Mouse (Mus musculus): ENCODE measurements around the gene Zrsr1. TPM values are rescaled to one million over a fixed set of nuclear protein-coding genes. Genes with fewer than 3 reads are reported as not detected.

Gene Zrsr1
- polyA plus RNA-seq, 1 experiment from 2014 or later: 6.1 TPM

DNA sequence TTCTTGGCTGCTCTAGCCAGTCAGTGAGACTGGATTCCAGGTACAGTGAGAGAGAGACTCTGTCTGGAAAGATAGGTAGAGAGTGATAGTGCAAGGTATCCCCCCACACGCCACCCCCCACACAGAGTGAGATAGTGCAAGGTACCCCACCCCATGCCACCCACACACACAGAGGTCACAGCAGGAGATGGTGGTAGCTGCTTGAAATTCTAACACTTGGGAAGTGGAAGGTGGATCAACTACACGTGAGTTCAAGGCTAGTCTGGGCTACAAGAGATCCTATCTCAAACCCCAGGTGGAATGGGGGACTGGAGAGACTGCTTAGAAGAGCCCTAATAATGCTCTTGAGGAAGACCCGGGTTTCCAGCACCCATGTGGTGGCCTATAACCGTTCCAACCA, 9.2 kb downstream of the Zrsr1 start:
- 50% methylated on average over 4 of the region's 4 CpGs for WGBS
- peaks cover 2% of the 10 kb centered on the region; the same call in 1 of the 2 replicates for H3K36me3 ChIP-seq (ENCODE audit: control insufficient read depth, insufficient read depth, low read length)
- H3K4me3 ChIP-seq (ENCODE audit: low read depth, low read length): peak overlapping the region; percentile 58
- H3K4me2 ChIP-seq (ENCODE audit: low read length): peak overlapping the region; percentile 68
- no peaks in the 10 kb centered on the region for H3K27me3 ChIP-seq (ENCODE audit: control insufficient read depth, insufficient read depth, low read depth, low read length)
- ATAC-seq: peak; percentile 6; the same call in 1 of the 2 replicates
- no peak overlapping the region for H3K27ac ChIP-seq (ENCODE audit: low read length)
- H3K9me3 ChIP-seq (replicated peaks; ENCODE audit: control insufficient read depth, low read length, poor library complexity, severe bottlenecking): no peaks in the 10 kb centered on the region
- H3K4me1 ChIP-seq (ENCODE audit: control insufficient read depth, insufficient read depth, low read length): peaks cover 30% of the 10 kb centered on the region
- H3K9ac ChIP-seq (ENCODE audit: low read depth, low read length): peak overlapping the region; percentile 69

DNA sequence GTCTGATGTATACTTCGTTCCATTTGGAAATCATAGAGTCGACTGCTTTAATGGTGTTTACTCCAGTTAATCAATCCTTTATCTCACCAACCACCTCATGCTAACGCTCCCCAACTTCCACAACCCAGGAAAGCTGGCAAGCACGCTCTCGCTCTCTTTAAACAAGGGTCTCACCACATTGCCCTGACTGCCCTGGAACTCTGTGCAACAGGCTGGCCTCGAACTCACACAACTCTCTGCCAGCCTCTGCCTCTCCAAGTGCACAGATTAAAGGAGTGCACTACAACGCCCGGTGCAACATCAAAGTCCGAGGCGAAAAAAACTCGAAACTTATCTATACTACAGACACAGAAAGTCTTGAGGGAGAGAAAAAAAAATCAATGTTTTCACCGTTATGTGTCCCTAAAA, 9.7 kb downstream of the Zrsr1 start:
- peaks cover 25% of the 10 kb centered on the region for H3K4me1 ChIP-seq (ENCODE audit: control insufficient read depth, insufficient read depth, low read length)
- H3K27me3 ChIP-seq (ENCODE audit: control insufficient read depth, insufficient read depth, low read depth, low read length): no peaks in the 10 kb centered on the region
- peaks cover 2% of the 10 kb centered on the region; the same call in 1 of the 2 replicates for H3K36me3 ChIP-seq (ENCODE audit: control insufficient read depth, insufficient read depth, low read length)
- 4% methylated on average over 12 of the region's 12 CpGs for WGBS
- ATAC-seq: peak; percentile 59
- peak overlapping the region; percentile 69 for H3K9ac ChIP-seq (ENCODE audit: low read depth, low read length)
- peak overlapping the region; percentile 58 for H3K4me3 ChIP-seq (ENCODE audit: low read depth, low read length)
- H3K9me3 ChIP-seq (replicated peaks; ENCODE audit: control insufficient read depth, low read length, poor library complexity, severe bottlenecking): no peaks in the 10 kb centered on the region
- peak overlapping the region; percentile 92 for H3K27ac ChIP-seq (ENCODE audit: low read length)
- H3K4me2 ChIP-seq (ENCODE audit: low read length): peak overlapping the region; percentile 68

DNA sequence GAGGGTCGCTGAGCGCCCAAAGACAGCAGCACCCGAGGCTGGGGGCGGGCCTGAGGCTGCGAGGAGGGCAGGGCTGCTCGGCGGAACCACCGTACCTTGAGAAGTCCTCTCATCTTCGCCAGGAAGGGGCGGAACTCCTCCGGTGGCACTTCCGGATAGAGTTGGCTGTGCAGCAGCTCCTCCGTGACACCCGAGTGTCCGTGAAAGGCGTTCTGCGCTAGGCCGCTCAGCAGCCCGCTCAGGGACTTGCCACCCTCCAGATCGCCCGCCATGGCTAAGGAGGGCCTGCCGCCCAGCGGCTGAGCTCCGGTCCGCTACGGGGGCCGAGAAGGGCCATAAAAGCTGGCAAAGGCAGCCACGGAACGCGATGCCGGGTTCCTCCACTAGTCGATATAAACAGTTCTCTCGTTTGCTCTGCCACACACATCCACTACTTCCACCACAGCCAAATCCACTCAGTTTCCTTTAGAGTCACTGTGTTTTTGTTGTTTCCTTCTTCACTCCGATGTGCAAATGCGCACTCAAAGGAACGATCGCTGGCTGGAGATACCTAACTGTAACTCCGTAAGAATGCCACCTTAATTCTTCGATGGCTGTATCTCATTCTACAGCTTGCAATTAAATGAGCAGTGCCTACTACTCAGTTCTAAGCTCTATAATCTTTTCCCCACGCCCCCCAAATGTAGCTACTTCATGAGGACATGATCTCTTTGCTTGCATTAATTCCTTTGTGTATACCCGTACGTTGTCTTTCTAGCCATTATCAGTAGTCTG, 10.4 kb downstream of the Zrsr1 start, which contains the start of the genes Gm28048 and Commd1:
Gene Gm28048 (minus strand): TSS at position 107 of the 774 bp plus-strand sequence.
Gene Commd1 (minus strand): TSS at position 399 of the 774 bp plus-strand sequence.
- peak; percentile 95 for ATAC-seq
- H3K36me3 ChIP-seq (ENCODE audit: control insufficient read depth, insufficient read depth, low read length): no peaks in the 10 kb centered on the region
- peak within 1 kb of the TSS; percentile 58 for H3K4me3 ChIP-seq (ENCODE audit: low read depth, low read length)
- H3K27me3 ChIP-seq (ENCODE audit: control insufficient read depth, insufficient read depth, low read depth, low read length): no peaks in the 10 kb centered on the region
- peaks cover 21% of the 10 kb centered on the region for H3K4me1 ChIP-seq (ENCODE audit: control insufficient read depth, insufficient read depth, low read length)
- peak within 1 kb of the TSS; percentile 69 for H3K9ac ChIP-seq (ENCODE audit: low read depth, low read length)
- peak within 1 kb of the TSS; percentile 92 for H3K27ac ChIP-seq (ENCODE audit: low read length)
- H3K9me3 ChIP-seq (replicated peaks; ENCODE audit: control insufficient read depth, low read length, poor library complexity, severe bottlenecking): no peaks in the 10 kb centered on the region
- peak within 1 kb of the TSS; percentile 68 for H3K4me2 ChIP-seq (ENCODE audit: low read length)
- WGBS: 2% methylated on average over 41 of the region's 42 CpGs

DNA sequence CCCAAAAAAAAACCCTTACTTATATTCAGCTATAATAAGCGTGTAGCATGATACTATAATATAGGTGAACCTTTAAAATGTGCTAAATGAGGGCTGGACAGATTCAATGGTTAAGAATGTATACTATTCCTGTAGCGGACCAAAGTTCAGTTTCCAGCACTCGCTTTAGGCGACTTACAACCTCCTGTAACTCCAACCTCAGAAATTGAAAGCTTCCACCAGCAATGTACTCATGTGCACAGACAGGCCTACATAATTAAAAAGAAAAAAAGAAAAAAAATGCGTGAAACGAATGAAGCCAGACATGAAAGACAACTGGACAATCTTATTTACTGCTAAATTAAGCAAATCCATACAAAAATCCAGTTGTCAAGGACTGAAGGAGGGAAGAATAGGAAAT, 11.0 kb downstream of the Zrsr1 start:
- Histone ChIP-seq H3K4me1 (ENCODE audit: control insufficient read depth, insufficient read depth, low read length) (peaks cover 16% of the 10 kb centered on the region), H3K36me3 (ENCODE audit: control insufficient read depth, insufficient read depth, low read length) (no peaks in the 10 kb centered on the region), H3K27me3 (ENCODE audit: control insufficient read depth, insufficient read depth, low read depth, low read length) (no peaks in the 10 kb centered on the region), H3K9ac (ENCODE audit: low read depth, low read length) (no peak overlapping the region), H3K9me3 (replicated peaks; ENCODE audit: control insufficient read depth, low read length, poor library complexity, severe bottlenecking) (no peaks in the 10 kb centered on the region), H3K4me2 (ENCODE audit: low read length) (no peak overlapping the region), H3K4me3 (ENCODE audit: low read depth, low read length) (no peak overlapping the region), H3K27ac (ENCODE audit: low read length) (0 out of 2 replicates have a peak overlapping the region, but pooled peaks have one; percentile 23)
- ATAC-seq: no peak
- 64% methylated on average over 6 of the region's 6 CpGs for WGBS

DNA sequence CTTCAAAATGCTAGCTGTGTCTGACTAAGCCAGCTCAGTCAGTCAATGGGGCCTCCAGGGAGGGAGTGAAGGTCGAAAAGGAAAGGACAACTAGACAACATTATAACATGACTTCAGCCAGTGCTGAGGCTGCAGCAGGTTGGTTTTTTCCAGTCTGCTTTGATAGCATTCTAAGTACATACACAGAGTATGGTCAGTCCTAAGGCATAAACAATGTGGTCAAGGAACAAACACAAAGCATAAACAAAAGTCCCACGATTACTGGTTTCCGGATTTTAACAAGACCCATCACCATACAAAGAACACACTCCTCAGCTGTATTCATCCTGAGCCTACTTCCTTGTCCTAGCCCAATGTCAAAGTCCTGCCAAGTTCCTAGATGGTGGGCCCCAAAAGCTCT, 13.7 kb downstream of the Zrsr1 start:
- no peak for ATAC-seq

DNA sequence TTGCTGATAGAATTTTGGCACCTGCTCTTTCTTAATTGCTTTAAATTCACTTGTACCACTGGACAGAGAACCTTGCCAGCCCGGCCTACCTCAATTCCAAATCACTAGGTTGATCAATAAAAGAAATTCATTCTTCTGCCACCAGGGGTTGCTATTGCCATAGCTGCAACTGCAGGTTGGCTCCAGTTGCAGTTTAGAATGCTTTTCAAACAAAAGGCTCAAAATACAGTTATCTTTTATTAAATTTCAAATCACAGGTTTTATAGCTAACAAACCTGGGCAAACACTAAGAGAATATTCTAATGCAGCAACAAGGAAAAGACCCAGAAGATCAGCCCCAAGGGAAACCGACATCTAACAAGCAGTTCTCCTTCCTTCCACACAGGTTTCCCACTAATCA, 15.6 kb downstream of the Zrsr1 start:
- no peak overlapping the region for H3K4me2 ChIP-seq (ENCODE audit: low read length)

More for the DNA sequence above, 13.7 kb downstream of the Zrsr1 start:
- H3K9ac ChIP-seq (ENCODE audit: low read depth, low read length): no peak overlapping the region
- H3K4me3 ChIP-seq (ENCODE audit: low read depth, low read length): no peak overlapping the region
- no peaks in the 10 kb centered on the region for H3K9me3 ChIP-seq (replicated peaks; ENCODE audit: control insufficient read depth, low read length, poor library complexity, severe bottlenecking)
- H3K36me3 ChIP-seq (ENCODE audit: control insufficient read depth, insufficient read depth, low read length): no peaks in the 10 kb centered on the region
- 86% methylated on average over 3 of the region's 3 CpGs for WGBS
- H3K4me1 ChIP-seq (ENCODE audit: control insufficient read depth, insufficient read depth, low read length): peaks cover 16% of the 10 kb centered on the region
- no peak overlapping the region for H3K27ac ChIP-seq (ENCODE audit: low read length)
- H3K27me3 ChIP-seq (ENCODE audit: control insufficient read depth, insufficient read depth, low read depth, low read length): no peaks in the 10 kb centered on the region
- H3K4me2 ChIP-seq (ENCODE audit: low read length): no peak overlapping the region

DNA sequence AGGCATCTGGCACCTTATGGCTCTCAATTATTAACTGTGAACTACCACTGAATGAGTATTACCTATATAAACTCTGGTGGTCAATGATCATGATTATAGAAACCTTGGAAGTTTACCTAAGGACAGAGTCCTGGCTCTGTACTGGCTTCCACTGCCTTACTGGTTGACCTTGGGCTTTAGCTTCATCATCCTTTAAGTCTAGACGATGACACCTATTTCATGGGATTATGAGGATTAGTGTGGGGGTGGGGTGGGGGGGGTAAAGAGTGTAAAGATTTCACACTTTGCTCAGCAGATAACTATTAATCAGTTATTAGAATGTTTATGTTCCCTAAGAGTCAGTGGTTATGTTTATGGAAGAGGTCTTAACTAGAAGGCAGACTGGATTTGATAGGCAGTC, 18.0 kb downstream of the Zrsr1 start:
- peak overlapping the region; percentile 94 for H3K27ac ChIP-seq (ENCODE audit: low read length)
- peak overlapping the region; percentile 79 for H3K4me3 ChIP-seq (ENCODE audit: low read depth, low read length)
- no peaks in the 10 kb centered on the region for H3K9me3 ChIP-seq (replicated peaks; ENCODE audit: control insufficient read depth, low read length, poor library complexity, severe bottlenecking)
- H3K4me2 ChIP-seq (ENCODE audit: low read length): peak overlapping the region; percentile 97
- WGBS: 27% methylated on average over 1 of the region's 1 CpGs
- peaks cover 8% of the 10 kb centered on the region; the same call in 1 of the 2 replicates for H3K36me3 ChIP-seq (ENCODE audit: control insufficient read depth, insufficient read depth, low read length)
- no peaks in the 10 kb centered on the region for H3K27me3 ChIP-seq (ENCODE audit: control insufficient read depth, insufficient read depth, low read depth, low read length)
- ATAC-seq: peak; percentile 11
- H3K4me1 ChIP-seq (ENCODE audit: control insufficient read depth, insufficient read depth, low read length): peaks cover 16% of the 10 kb centered on the region
- H3K9ac ChIP-seq (ENCODE audit: low read depth, low read length): peak overlapping the region; percentile 92

More for the DNA sequence above, 15.6 kb downstream of the Zrsr1 start:
- no peak for ATAC-seq
- Histone ChIP-seq H3K9me3 (replicated peaks; ENCODE audit: control insufficient read depth, low read length, poor library complexity, severe bottlenecking) (no peaks in the 10 kb centered on the region), H3K4me3 (ENCODE audit: low read depth, low read length) (no peak overlapping the region), H3K4me1 (ENCODE audit: control insufficient read depth, insufficient read depth, low read length) (peaks cover 16% of the 10 kb centered on the region), H3K27me3 (ENCODE audit: control insufficient read depth, insufficient read depth, low read depth, low read length) (no peaks in the 10 kb centered on the region), H3K36me3 (ENCODE audit: control insufficient read depth, insufficient read depth, low read length) (no peaks in the 10 kb centered on the region), H3K9ac (ENCODE audit: low read depth, low read length) (no peak overlapping the region), H3K27ac (ENCODE audit: low read length) (peak overlapping the region; percentile 53; the same call in 1 of the 2 replicates)
- 41% methylated on average over 2 of the region's 2 CpGs for WGBS

DNA sequence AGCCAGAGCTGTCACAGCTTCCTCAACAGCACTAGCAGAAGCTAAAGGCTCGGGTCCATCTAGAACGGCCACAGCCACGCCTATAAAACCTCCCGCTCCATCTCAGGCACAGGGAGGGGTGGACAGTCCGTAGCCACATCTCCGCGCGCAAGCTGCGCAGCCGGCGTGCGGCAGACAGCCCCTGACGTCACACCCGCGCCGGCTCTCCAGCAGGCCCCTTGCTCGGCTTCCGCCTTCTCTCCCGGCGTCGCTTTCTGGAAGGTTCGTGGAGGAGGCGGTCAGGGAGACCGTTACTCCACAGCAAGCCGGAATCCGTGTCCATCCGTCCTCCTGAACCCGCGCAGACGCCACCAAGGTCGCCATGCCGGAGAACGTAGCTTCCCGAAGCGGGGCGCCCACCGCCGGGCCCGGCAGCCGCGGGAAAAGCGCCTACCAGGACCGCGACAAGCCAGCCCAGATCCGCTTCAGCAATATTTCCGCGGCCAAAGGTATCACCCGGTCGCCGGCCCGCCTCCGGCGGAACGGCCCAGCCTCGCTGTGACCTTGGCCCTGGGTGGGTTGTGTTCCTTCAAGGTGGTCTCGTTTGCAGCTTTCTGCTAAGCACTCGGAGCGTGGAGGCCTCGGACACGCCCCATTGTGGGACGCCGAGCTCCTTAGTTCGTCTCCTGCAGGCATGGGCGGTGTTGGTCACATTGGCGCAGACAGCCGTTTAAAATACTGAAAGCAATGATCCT, 18.8 kb downstream of the Zrsr1 start, which contains the start of gene Cct4:
Gene Cct4 (plus strand): TSS at position 127 of the 734 bp plus-strand sequence.
- peak within 1 kb of the TSS; percentile 94 for H3K27ac ChIP-seq (ENCODE audit: low read length)
- no peaks in the 10 kb centered on the region for H3K27me3 ChIP-seq (ENCODE audit: control insufficient read depth, insufficient read depth, low read depth, low read length)
- peak; percentile 98 for ATAC-seq
- H3K36me3 ChIP-seq (ENCODE audit: control insufficient read depth, insufficient read depth, low read length): peaks cover 8% of the 10 kb centered on the region; the same call in 1 of the 2 replicates
- WGBS: under 1% methylated on average over 66 of the region's 66 CpGs
- no peaks in the 10 kb centered on the region for H3K9me3 ChIP-seq (replicated peaks; ENCODE audit: control insufficient read depth, low read length, poor library complexity, severe bottlenecking)
- peaks cover 16% of the 10 kb centered on the region for H3K4me1 ChIP-seq (ENCODE audit: control insufficient read depth, insufficient read depth, low read length)
- peak within 1 kb of the TSS; percentile 79 for H3K4me3 ChIP-seq (ENCODE audit: low read depth, low read length)
- peak within 1 kb of the TSS; percentile 92 for H3K9ac ChIP-seq (ENCODE audit: low read depth, low read length)
- peak within 1 kb of the TSS; percentile 97 for H3K4me2 ChIP-seq (ENCODE audit: low read length)
